Mouse (Mus musculus) 416B (cell line): Measurements from ENCODE around the gene Morc3.

ENCODE experiments used
- DNase-seq: peaks from one replicate; pipeline ENCODE4 v3.0.0; 2011; ENCODE audit warnings: low read depth

The Morc3 gene

DNA sequence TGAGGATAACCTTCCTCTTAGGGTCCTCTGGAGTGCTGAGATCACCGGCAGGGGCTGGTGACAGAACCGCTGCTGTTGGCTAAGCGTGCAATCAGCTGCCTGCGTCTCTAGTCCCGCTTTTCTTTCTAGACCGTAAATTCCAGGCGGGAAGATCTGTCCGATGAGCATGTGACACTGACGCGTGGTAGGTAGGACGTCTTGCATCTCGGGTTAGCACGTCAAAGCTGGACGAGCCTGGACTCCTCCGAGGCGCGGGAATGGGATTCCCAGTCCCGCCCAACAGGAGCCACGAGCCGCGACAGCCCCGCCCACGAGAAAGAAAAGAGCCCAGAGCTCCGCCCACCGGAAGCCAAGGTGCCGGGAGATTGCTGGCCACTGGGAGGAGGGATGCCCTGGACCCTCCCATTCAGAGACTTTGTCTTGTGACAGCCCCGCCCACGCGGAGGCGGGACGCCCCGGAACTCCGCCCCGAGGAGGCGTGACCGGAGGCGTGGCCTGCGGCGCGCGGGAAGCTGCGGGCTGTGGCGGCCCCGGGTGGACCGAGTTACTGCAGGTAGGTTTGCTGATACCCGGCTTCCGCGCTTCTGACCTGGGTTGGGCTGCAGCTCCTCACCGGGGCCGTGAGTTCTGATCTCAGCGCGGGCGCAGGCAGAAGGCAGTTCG lies 51.6 kb downstream of the Morc3 start, which contains the start of gene Chaf1b:
Chaf1b (plus strand) TSS at position 479 of the 663 bp plus-strand sequence.
- DNase-seq = peak; percentile 98

DNA sequence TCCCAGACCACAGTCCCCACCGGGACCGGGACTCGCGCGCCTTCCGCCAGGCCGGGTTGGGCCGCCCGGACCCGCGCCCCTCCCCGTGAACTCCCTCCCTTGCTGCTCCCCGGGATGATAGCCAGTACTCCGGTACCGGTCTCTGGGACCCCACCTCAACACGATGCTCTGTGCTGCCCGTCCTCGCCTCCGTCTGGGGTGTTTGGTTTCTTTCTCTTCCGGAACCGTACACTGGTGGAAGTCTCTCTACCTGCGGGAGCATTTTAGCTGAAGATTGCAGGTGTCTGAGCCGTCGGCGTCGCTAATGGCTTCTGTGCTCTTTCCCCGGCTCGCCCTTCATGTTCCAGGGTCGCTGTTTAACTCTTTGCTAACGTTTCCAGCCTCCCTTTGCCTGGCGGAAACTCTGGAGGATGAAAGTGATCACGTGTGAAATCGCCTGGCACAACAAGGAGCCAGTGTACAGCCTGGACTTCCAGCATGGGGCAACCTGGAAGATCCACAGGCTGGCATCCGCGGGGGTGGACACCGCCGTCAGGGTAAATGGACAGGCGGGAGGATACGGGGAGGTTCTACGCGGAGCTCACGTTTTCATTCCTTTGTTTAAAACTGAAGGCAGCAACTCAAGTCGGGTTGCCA lies 52.3 kb downstream of the Morc3 start:
- peak; percentile 58 for DNase-seq

DNA sequence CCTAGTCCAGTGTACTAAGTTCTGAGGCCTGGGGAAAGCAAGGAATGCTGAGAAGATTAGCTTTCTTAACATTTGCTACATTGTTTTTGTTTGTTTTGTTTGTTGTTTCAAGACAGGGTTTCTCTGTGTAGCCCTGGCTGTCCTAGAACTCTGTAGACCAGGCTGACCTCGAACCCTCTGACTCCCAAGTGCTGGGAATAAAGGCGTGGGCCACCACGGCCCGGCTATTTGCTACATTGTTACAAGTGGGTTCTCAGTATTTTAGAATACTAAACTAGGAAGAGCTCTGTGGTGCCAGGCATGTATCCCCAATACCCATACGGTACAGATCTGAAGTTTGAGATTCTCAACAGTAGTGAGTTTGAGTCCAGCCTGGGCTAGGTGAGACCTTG lies 52.8 kb downstream of the Morc3 start:
- DNase-seq = no peak

GRCm38 (mm10) chr16:93888481-93888880 lies 56.6 kb downstream of the Morc3 start:
- peak; percentile 46 for DNase-seq

- DNase-seq = peak; percentile 83
Observed at GRCm38 (mm10) chr16:93890948-93891604, 59.2 kb downstream of the Morc3 start.

GRCm38 (mm10) chr16:93893285-93893684 lies 61.4 kb downstream of the Morc3 start:
- no peak for DNase-seq

GRCm38 (mm10) chr16:93903027-93903426 lies 71.1 kb downstream of the Morc3 start:
- peak; percentile 40 for DNase-seq

- DNase-seq = peak; percentile 69
Observed at GRCm38 (mm10) chr16:93906156-93907014, 74.5 kb downstream of the Morc3 start.

- no peak for DNase-seq
Observed at GRCm38 (mm10) chr16:93907761-93908160, 75.8 kb downstream of the Morc3 start.

DNA sequence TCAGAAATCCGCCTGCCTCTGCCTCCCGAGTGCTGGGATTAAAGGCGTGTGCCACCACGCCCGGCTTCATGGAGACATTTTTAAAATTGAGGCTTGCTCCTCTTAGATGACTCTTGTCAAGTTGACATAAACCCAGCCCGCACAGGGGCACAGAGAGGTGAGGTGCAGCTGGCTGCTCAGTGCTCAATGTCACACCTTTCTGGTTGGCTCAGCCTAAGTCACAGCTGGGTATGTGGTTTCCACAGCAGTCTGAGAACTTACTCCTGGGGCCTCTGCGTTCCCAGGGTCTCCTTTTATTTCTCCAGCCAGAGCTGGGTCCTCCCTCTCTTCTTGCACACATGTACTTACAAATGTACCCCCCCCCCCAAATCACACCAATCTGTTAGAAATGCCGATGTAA lies 76.3 kb downstream of the Morc3 start:
- no peak for DNase-seq

DNA sequence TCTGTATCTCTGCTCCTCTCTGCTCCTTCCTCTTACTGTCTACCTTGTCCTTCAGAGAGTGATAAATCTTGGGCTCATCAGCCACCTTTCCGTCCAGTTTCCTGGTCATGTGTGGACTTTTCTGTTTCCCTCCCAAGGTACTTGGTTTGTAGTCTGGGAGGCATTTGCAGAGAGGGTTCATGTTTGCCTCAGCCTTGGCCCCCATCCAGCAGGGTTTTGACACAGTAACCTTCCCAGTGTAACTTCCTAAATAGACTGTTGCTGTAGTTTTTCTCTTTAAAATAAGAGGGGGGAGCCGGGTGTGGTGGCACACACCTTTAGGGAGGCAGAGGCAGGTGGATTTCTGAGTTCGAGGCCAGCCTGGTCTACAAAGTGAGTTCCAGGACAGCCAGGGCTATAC lies 78.0 kb downstream of the Morc3 start:
- DNase-seq = peak; percentile 15

DNA sequence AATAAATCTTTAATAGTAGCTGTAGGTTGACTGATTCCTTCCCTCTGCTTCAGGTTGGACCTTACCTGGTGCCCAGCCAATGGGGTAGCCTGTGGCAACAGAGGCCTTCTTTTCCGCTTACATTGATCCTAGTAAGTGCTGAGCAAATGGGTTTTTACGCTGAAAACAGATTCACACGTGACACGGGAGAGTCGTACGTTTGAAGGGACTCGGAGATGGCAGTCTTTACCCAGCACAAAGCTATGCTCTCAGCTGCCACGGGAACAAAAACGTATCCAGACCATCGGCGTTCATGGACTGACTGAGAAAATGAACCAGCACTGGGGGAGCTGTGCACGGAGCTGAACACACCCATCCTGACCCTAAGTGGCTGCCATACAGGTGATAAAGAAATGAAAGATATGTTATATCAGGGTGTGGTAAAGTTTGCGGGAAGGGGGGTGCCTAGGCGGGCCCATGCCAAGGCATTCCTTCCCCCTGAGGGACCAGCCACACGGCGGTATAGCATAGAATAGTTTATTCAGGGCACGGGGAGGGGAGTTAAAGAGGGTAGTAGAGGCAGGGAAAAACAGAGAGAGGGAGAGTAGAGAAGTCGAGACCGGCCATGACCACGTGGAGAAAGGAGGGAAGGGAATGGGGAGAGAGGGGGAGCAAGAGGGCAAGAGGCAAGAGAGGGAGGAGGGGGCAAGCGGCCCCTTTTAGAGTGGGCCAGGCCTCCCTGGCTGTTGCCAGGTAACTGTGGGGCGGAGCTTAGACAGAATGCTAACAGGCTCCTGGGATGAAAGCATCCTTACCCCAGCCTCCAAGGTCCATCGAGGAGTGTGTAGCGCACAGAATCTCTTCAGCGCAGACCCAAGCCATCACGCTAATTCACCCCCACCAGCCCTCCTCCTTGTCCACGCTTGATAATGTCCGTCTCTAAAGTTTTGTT lies 79.1 kb downstream of the Morc3 start:
- no peak for DNase-seq

- DNase-seq = no peak
Observed at GRCm38 (mm10) chr16:93912158-93912557, 80.2 kb downstream of the Morc3 start.

- DNase-seq = no peak
Observed at GRCm38 (mm10) chr16:93912808-93913207, 80.9 kb downstream of the Morc3 start.

GRCm38 (mm10) chr16:93913881-93914576 lies 82.1 kb downstream of the Morc3 start:
- DNase-seq = peak; percentile 96

- DNase-seq = peak; percentile 76
Observed at GRCm38 (mm10) chr16:93915338-93915849, 83.5 kb downstream of the Morc3 start.

- peak; percentile 95 for DNase-seq
Observed at GRCm38 (mm10) chr16:93917712-93918678, 86.1 kb downstream of the Morc3 start.

GRCm38 (mm10) chr16:93918679-93919060 lies 86.7 kb downstream of the Morc3 start:
- DNase-seq = no peak

DNA sequence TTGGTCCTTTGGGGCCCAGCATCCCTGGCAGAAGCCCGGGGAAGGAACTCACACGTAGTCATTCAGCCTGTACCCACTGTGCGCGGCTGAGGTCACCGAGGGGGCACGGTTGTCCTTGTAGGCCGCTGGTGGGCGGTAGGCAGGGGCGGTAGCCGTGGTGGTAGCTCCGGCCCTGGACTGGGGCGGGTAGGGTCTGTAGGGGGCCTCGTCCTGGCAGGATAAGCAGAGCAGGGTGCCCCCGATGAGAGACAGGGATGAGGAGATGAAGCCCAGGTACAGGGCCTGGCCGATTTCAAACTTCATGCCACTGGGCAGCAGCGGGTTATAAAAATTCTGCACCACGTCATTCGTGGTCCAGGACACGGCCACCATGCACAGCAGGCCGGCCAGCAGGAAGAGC lies 87.3 kb downstream of the Morc3 start:
- DNase-seq = no peak
